Mouse (Mus musculus) midbrain, embryonic 10.5 days (tissue): ENCODE measurements around the gene Hspb2. TPM values are rescaled to one million over a fixed set of nuclear protein-coding genes. Genes with fewer than 3 reads are reported as not detected.

Experiments
- DNase-seq: peaks from one replicate; pipeline ENCODE4 v3.0.0-alpha.2; 2017; ENCODE audit warnings: low spot score
- H3K27ac ChIP-seq: fragments of 300-500 bp; sonication (generic); replicated peaks from 2 replicates; pipeline ENCODE4 v1.5.1; 2016; ENCODE audit warnings: mild to moderate bottlenecking
- H3K27me3 ChIP-seq: fragments of 300-500 bp; sonication (generic); 2 replicates; pipeline ENCODE4 v1.6.1; 2016; ENCODE audit warnings: low read depth, mild to moderate bottlenecking; ENCODE audit not compliant: poor library complexity, severe bottlenecking
- H3K36me3 ChIP-seq: fragments of 300-500 bp; sonication (generic); 2 replicates; pipeline ENCODE4 v1.6.1; 2016; ENCODE audit warnings: mild to moderate bottlenecking, moderate library complexity
- H3K4me1 ChIP-seq: fragments of 300-500 bp; sonication (generic); 2 replicates; pipeline ENCODE4 v1.6.1; 2016
- H3K4me3 ChIP-seq: fragments of 300-500 bp; sonication (generic); 2 replicates; pipeline ENCODE4 v1.5.1; 2016; ENCODE audit warnings: mild to moderate bottlenecking, moderate library complexity
- H3K9me3 ChIP-seq: fragments of 300-500 bp; sonication (generic); replicated peaks from 2 replicates; pipeline ENCODE4 v1.6.1; 2016; ENCODE audit warnings: mild to moderate bottlenecking
- WGBS: fragments of 180-500 bp; shearing (Covaris S2); methylation state at CpG from one replicate; pipeline ENCODE4 v1.1.7; 2016; 5-methylcytosine and 5-hydroxymethylcytosine counted together
- polyA plus RNA-seq: library from polyadenylated mRNA; unstranded; fragments of >200 nt; fragmentation: Nextera tagmentation; extraction: Ambion mirVana; gene quantifications from 2 replicates; pipeline ENCODE4 v1.2.1, GENCODE M21; 2016

The Hspb2 gene
- polyA plus RNA-seq, 1 experiment from 2014 or later: 0.33 TPM

DNA sequence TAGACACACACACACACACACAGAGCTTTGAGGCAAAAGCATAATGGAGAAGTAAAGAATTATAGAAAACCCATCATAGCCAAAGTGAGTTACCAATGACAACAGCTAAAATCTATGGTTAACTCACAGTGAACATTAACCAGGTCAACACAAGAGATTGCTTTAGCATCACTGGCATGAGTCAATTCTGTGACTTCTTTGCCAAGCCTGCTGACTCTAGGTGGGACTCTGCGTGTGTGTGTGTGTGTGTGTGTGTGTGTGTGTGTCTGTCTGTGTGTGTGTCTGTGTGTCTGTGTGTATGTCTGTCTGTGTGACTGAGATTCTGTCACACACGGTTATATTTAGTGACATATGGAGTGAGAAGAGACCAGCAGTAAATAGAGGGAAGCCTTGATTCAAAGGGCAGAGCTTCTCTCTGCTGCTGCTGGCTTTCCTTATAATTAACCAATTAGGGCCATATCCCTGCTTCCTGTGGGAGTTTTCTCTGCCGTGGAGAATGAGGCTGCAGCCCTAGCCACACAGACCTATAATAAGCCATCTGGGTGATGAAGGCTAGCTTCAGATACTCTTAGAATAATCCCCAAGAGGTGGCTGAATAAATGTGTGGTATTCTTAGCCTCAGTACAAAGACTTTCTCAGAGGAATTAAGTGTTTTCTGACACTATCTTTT, 27.4 kb downstream of the Hspb2 start:
- WGBS: 70% methylated on average over 3 of the region's 3 CpGs
- peaks cover 11% of the 10 kb centered on the region for H3K27me3 ChIP-seq
- peaks cover 64% of the 10 kb centered on the region for H3K4me1 ChIP-seq
- no peak for DNase-seq
- H3K36me3 ChIP-seq: no peaks in the 10 kb centered on the region
- H3K9me3 ChIP-seq: no peaks in the 10 kb centered on the region
- H3K27ac ChIP-seq: no peak overlapping the region; the same call in 1 of the 2 replicates
- no peak overlapping the region for H3K4me3 ChIP-seq

DNA sequence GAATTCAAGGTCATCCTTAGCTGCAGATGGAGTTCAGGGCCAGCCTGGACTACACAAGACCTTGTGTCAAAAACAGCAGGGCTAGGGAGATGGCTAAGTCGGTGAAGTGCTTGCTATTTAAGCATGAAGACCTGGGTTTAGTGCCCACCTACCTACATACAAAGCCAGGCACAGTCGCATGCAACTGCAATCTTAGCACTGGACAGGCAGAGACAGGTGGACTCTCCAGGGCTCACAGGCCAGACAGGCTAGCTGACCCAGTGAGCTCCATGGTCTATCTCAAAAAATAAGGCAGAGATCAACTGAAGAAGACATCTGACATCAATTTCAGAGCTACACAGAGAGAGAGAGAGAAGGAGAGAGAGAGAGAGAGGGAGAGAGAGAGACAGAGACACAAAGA, 28.0 kb downstream of the Hspb2 start:
- Histone ChIP-seq H3K27ac (no peak overlapping the region), H3K27me3 (peaks cover 6% of the 10 kb centered on the region; the same call in 1 of the 2 replicates), H3K36me3 (no peaks in the 10 kb centered on the region), H3K4me1 (peaks cover 61% of the 10 kb centered on the region), H3K9me3 (no peaks in the 10 kb centered on the region), H3K4me3 (no peak overlapping the region)
- WGBS: 86% methylated on average over 2 of the region's 2 CpGs
- no peak for DNase-seq

DNA sequence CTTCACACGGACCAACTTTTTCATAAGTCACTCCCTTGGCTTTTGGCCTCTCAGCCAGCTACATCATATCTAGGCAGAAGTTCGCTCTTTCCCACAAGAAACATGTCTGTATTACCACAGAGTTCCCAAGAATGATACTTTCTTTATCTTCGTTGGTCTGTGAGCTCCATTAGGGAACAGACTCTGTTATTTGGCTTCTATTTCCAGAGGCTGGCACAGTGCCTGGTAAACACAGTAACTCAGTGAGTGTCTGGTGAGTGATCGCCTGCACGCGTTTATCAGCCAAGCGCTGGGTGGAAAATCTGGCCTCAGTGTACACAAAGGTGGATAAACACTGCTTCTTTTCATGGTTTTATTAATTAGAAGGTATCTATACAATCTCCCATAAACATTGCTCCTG, 28.7 kb downstream of the Hspb2 start:
- H3K36me3 ChIP-seq: no peaks in the 10 kb centered on the region
- no peak overlapping the region for H3K27ac ChIP-seq
- no peak overlapping the region for H3K4me3 ChIP-seq
- H3K4me1 ChIP-seq: peaks cover 57% of the 10 kb centered on the region
- no peaks in the 10 kb centered on the region for H3K9me3 ChIP-seq
- H3K27me3 ChIP-seq: no peaks in the 10 kb centered on the region
- WGBS: 87% methylated on average over 7 of the region's 7 CpGs
- DNase-seq: no peak

DNA sequence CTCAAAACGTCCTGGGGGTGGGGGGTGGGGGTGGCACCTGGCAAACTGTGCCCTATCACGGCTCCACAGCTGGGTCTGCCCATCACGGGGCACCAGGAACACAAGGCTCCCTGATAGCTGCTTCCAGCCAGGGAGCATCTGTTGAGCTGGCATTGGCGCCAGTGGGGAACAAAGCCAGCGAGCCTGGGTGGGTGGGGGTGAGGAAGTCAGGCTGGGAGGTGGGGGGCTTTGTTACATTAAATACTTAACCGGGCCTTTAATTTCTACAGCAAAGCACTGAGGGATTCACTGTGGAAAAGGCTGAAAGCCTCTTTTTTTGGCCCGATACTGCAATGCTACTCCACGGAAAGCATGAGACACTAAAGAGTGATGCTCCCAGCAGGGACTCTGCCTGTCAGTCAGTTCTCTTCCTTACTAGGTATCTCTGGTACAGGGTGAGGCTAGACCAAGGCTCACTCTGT, 29.7 kb downstream of the Hspb2 start:
- Histone ChIP-seq H3K36me3 (no peaks in the 10 kb centered on the region), H3K4me3 (no peak overlapping the region), H3K4me1 (peaks cover 48% of the 10 kb centered on the region), H3K9me3 (no peaks in the 10 kb centered on the region), H3K27ac (no peak overlapping the region), H3K27me3 (no peaks in the 10 kb centered on the region)
- no peak for DNase-seq
- 58% methylated on average over 8 of the region's 8 CpGs for WGBS

DNA sequence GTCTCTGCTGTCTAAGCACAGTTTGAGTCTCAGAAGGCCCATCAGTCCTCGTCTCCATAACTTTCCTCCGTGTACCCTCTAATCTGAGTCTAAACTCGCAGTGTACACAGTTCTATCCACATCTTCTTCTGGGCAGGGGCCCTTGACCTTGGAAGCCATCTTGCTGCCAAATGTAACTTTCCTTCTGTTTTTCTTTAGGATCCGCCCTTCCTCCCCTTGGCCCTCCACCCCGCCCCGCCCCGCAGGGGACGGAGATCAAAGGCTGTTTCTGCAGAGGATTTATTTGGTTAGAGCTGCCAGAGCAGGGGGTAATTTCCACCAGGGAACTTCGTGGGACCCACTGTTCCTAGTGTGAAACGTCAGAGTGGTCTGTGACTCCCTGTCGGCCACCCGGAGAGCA, 31.1 kb downstream of the Hspb2 start:
- Histone ChIP-seq H3K27me3 (no peaks in the 10 kb centered on the region), H3K9me3 (no peaks in the 10 kb centered on the region), H3K4me1 (peaks cover 34% of the 10 kb centered on the region), H3K36me3 (no peaks in the 10 kb centered on the region), H3K4me3 (no peak overlapping the region), H3K27ac (no peak overlapping the region)
- 41% methylated on average over 12 of the region's 12 CpGs for WGBS
- DNase-seq: no peak

DNA sequence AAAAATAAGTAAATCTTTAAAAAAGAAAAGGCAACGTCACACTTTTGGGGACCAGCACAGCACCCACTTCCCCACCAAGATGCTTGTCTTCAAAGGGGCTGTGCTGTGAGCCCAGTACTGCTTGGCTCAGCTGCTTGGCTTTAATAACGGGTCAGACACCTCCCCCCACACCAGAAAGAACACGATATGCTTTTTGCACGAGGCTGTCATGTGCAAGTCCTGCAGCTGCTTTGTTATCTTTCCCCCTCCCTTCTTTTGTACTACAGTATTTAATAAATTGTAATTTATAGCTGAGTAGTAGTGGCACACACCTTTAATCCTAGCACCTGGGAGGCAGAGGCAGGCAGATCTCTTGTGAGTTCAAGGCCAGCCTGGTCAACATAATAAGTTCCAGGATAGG, 33.3 kb downstream of the Hspb2 start:
- H3K4me3 ChIP-seq: no peak overlapping the region
- H3K9me3 ChIP-seq: no peaks in the 10 kb centered on the region
- no peak for DNase-seq
- H3K36me3 ChIP-seq: no peaks in the 10 kb centered on the region
- peaks cover 16% of the 10 kb centered on the region for H3K4me1 ChIP-seq
- WGBS: 84% methylated on average over 4 of the region's 4 CpGs
- H3K27ac ChIP-seq: no peak overlapping the region
- H3K27me3 ChIP-seq: no peaks in the 10 kb centered on the region

DNA sequence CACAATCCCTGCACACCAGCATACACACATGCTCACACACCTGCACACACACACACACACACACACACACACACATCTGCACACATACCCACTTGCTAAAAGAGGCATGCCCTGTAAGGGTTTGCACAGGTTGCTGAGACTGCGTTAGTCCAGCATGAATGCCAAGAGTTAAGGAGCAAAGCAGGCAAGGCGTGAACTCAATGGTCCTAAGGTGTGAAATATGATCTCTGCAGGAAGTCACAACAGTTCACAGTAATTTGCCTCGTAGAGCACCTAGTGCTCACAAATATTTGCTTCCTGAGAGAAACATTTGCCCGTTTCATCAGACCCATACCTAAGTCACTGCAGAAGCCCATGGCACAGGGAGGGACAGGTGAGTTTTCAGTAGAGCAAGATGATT, 38.0 kb downstream of the Hspb2 start:
- Histone ChIP-seq H3K27ac (no peak overlapping the region), H3K4me3 (no peak overlapping the region), H3K36me3 (peaks cover 9% of the 10 kb centered on the region), H3K9me3 (no peaks in the 10 kb centered on the region), H3K27me3 (no peaks in the 10 kb centered on the region), H3K4me1 (no peaks in the 10 kb centered on the region)
- no peak for DNase-seq
- 82% methylated on average over 4 of the region's 4 CpGs for WGBS

DNA sequence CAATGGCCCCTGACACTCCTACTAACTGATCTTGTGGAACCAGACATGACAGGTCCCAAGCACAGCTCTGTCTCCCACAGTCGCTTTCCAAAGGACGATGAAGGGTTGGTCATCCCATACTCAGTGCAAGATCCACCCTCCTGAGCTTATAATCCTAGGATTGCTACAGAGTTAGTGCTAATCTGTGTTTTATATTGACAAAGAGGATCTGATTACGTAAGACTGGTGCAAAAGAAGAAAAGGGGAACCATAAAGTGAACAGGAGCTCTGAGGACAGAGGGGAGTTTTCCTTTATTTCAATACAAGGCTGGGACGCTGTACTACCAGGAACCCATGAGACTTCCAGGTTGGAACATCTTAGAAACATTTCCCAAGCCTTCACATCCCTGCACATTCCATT, 40.8 kb downstream of the Hspb2 start:
- Histone ChIP-seq H3K9me3 (no peaks in the 10 kb centered on the region), H3K27ac (no peak overlapping the region), H3K36me3 (peaks cover 9% of the 10 kb centered on the region), H3K4me1 (no peaks in the 10 kb centered on the region), H3K4me3 (no peak overlapping the region), H3K27me3 (no peaks in the 10 kb centered on the region)
- WGBS: 85% methylated on average over 4 of the region's 4 CpGs
- DNase-seq: no peak

DNA sequence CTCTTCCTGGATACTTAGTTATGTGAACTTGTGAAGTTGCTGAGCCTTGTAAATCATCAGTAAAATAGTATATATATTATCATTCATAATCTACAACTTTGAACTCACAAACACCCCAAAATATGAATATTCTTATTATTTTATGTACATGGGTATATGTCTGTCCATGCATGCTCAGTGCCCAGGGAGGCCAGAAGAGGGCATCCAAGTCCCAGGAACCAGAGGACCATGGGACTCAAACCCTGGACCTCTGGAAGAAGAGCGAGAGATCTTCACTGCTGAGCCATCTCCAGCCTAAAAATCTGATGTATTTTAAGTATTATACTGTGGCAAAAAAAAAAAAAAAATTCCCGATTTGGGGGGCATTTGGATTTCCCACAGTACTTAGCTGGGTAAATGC, 43.0 kb downstream of the Hspb2 start:
- H3K36me3 ChIP-seq: peaks cover 9% of the 10 kb centered on the region
- peaks cover 7% of the 10 kb centered on the region for H3K4me1 ChIP-seq
- no peaks in the 10 kb centered on the region for H3K27me3 ChIP-seq
- WGBS: 34% methylated on average over 2 of the region's 2 CpGs
- H3K27ac ChIP-seq: no peak overlapping the region
- DNase-seq: peak; percentile 33
- no peaks in the 10 kb centered on the region for H3K9me3 ChIP-seq
- no peak overlapping the region for H3K4me3 ChIP-seq

DNA sequence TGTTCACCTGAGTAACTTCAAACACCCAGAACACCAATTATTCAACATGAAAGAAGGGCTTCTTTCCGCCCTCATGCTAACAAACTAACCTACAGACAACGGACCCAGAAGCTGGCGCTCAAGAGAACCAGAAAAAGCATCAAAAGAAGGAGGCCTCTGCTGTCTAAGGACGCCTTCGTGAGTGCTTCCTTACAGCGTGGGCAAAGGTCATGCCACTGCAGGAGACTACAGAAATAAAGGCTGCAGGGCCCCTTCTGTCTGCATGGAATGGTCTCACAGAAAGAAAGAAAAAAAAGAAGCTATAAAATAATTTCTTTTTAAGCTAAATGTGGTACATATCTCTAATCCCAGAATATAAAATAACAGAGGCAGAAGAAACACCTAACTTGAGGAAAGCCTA, 47.2 kb downstream of the Hspb2 start:
- Histone ChIP-seq H3K36me3 (peaks cover 11% of the 10 kb centered on the region), H3K9me3 (no peaks in the 10 kb centered on the region), H3K4me1 (peaks cover 7% of the 10 kb centered on the region), H3K27me3 (peaks cover 25% of the 10 kb centered on the region), H3K4me3 (no peak overlapping the region), H3K27ac (no peak overlapping the region)
- no peak for DNase-seq
- 50% methylated on average over 6 of the region's 6 CpGs for WGBS

Other genes with a start within 250 kb of the Hspb2 start
- 86.9 and 95.9 TPM in 2 replicates for gene Pts, start 223.6 kb downstream of the Hspb2 start, polyA plus RNA-seq
- gene Il18, start 197.5 kb downstream of the Hspb2 start, polyA plus RNA-seq: 8.9 and 14.6 TPM in 2 replicates
- gene Bco2, start 197.2 kb downstream of the Hspb2 start, polyA plus RNA-seq: 0.19 and 0.34 TPM in 2 replicates
- 0.16 and 0.36 TPM in 2 replicates for gene Tex12, start 191.0 kb downstream of the Hspb2 start, polyA plus RNA-seq
- gene Sdhd, start 148.5 kb downstream of the Hspb2 start, polyA plus RNA-seq: 309 and 339 TPM in 2 replicates
- 339 and 340 TPM in 2 replicates for gene Timm8b, start 148.4 kb downstream of the Hspb2 start, polyA plus RNA-seq
- gene Pih1d2, start 135.0 kb downstream of the Hspb2 start, polyA plus RNA-seq: 7.6 and 8.4 TPM in 2 replicates
- gene Nkapd1, start 134.9 kb downstream of the Hspb2 start, polyA plus RNA-seq: 19.9 and 20.2 TPM in 2 replicates
- gene Dlat, start 92.6 kb downstream of the Hspb2 start, polyA plus RNA-seq: 57.5 and 58.6 TPM in 2 replicates
- gene Dixdc1, start 12.8 kb downstream of the Hspb2 start, polyA plus RNA-seq: 20.6 and 21.8 TPM in 2 replicates
- gene 2310030G06Rik, start 5.8 kb downstream of the Hspb2 start, polyA plus RNA-seq: 1.4 TPM in 2 replicates
- 3.6 and 5.9 TPM in 2 replicates for gene Cryab, start 1.0 kb downstream of the Hspb2 start, polyA plus RNA-seq
- gene Fdxacb1, start 15.9 kb upstream of the Hspb2 start, polyA plus RNA-seq: 12.1 and 12.8 TPM in 2 replicates
- gene Alg9, start 22.7 kb upstream of the Hspb2 start, polyA plus RNA-seq: 37.9 and 38.1 TPM in 2 replicates
- 29.6 and 30.1 TPM in 2 replicates for gene 1110032A03Rik, start 23.2 kb upstream of the Hspb2 start, polyA plus RNA-seq
- 143 and 160 TPM in 2 replicates for gene Ppp2r1b, start 92.9 kb upstream of the Hspb2 start, polyA plus RNA-seq